Mouse (Mus musculus) liver, embryonic 14.5 days (tissue): ENCODE data around the gene Chmp3. TPM values are rescaled to one million over a fixed set of nuclear protein-coding genes. Genes with fewer than 3 reads are reported as not detected.

Source experiments
- ATAC-seq: fragments of 200-750 bp; cut with Nextera tagmentation; 2 replicates; pipeline ENCODE4 v1.8.0; 2017; ENCODE audit warnings: moderate number of reproducible peaks, mild to moderate bottlenecking, moderate library complexity; ENCODE audit not compliant: insufficient read depth
- DNase-seq, 3 experiments: peaks; one replicate each; pipeline ENCODE4 v3.0.0-alpha.2; 2012 to 2013; ENCODE audit warnings: low read depth in 3 of 3, low spot score in 3 of 3
- H3K27ac ChIP-seq: fragments of 300-500 bp; sonication (generic); 2 replicates; pipeline ENCODE4 v1.5.1; 2014; ENCODE audit warnings: moderate library complexity, mild to moderate bottlenecking, control low read depth, inconsistent platforms
- H3K27me3 ChIP-seq: fragments of 300-500 bp; sonication (generic); 2 replicates; pipeline ENCODE4 v1.6.1; 2014; ENCODE audit warnings: mild to moderate bottlenecking, low read length, moderate library complexity; ENCODE audit not compliant: control insufficient read depth, insufficient read depth
- H3K36me3 ChIP-seq: fragments of 300-500 bp; sonication (generic); replicated peaks from 2 replicates; pipeline ENCODE4 v1.6.1; 2014; ENCODE audit warnings: low read depth; ENCODE audit not compliant: control insufficient read depth, insufficient read depth
- H3K4me1 ChIP-seq, 2 experiments: fragments of 200-500 bp in 1 of 2; fragments of 300-500 bp in 1 of 2; sonication (generic) in 1 of 2; replicated peaks; 2 replicates each; pipeline ENCODE4 v1.6.1; 2012 to 2014; ENCODE audit warnings: antibody characterized with exemption in 1 of 2, inconsistent platforms in 1 of 2, low read length in 1 of 2; ENCODE audit not compliant: control insufficient read depth in 2 of 2, insufficient read depth in 2 of 2
- H3K4me2 ChIP-seq: fragments of 300-500 bp; sonication (generic); 2 replicates; pipeline ENCODE4 v1.6.1; 2014; ENCODE audit warnings: low read depth, mild to moderate bottlenecking, control low read depth, moderate library complexity
- H3K4me3 ChIP-seq, 2 experiments: fragments of 200-500 bp in 1 of 2; fragments of 300-500 bp in 1 of 2; sonication (generic) in 1 of 2; 2 replicates each; pipeline ENCODE4 v1.5.1; 2012 to 2014; ENCODE audit warnings: low read depth in 2 of 2, low read length in 2 of 2, mild to moderate bottlenecking in 2 of 2, control low read depth in 1 of 2, inconsistent platforms in 1 of 2, moderate library complexity in 1 of 2; ENCODE audit not compliant: insufficient read depth in 1 of 2
- H3K9ac ChIP-seq: fragments of 300-500 bp; sonication (generic); replicated peaks from 2 replicates; pipeline ENCODE4 v1.6.1; 2014; ENCODE audit warnings: mild to moderate bottlenecking, control low read depth, moderate library complexity
- H3K9me3 ChIP-seq: fragments of 300-500 bp; sonication (generic); 2 replicates; pipeline ENCODE4 v1.6.1; 2016; ENCODE audit warnings: low read length, mixed read lengths; ENCODE audit not compliant: control insufficient read depth
- CTCF ChIP-seq: IDR thresholded peaks from 2 replicates; pipeline ENCODE4 v1.5.1; 2016; ENCODE audit warnings: antibody characterized with exemption, low read depth, control low read depth
- EP300 ChIP-seq: IDR thresholded peaks from 2 replicates; pipeline ENCODE4 v1.6.1; 2016; ENCODE audit warnings: antibody characterized with exemption, low read depth
- WGBS: fragments of 180-500 bp; shearing (Covaris S2); extraction: QIAGEN DNeasy Blood & Tissue Kit; methylation state at CpG from one replicate; pipeline ENCODE4 v1.1.7; 2014; ENCODE audit not compliant: insufficient replicate concordance; 5-methylcytosine and 5-hydroxymethylcytosine counted together
- polyA plus RNA-seq, 2 experiments: library from polyadenylated mRNA; depleted of rRNA in 1 of 2; stranded (reverse) in 1 of 2; unstranded in 1 of 2; fragments of >200 nt; fragmentation: Nextera tagmentation in 1 of 2; extraction: Ambion mirVana in 1 of 2; gene quantifications; 2 replicates each; pipeline versions ENCODE4 v1.2.1 to v1.2.3; 2012 to 2014

The Chmp3 gene
- polyA plus RNA-seq (2012; rRNA removed), result 16.2 and 21.9 TPM in 2 replicates
- 34.3 and 35.6 TPM in 2 replicates for polyA plus RNA-seq (2014; fragmentation: Nextera tagmentation; extraction: Ambion mirVana)

- peak within 1 kb of the TSS; percentile 100 for H3K9ac ChIP-seq
- under 1% methylated on average over 57 of the region's 59 CpGs for WGBS
Observed at GRCm38 (mm10) chr6:71543686-71544499, at the start of gene Chmp3. Chmp3 (plus strand) TSS chr6:71543797.

GRCm38 (mm10) chr6:71494341-71495020 is 49.1 kb upstream of the Chmp3 start:
- H3K27me3 ChIP-seq, result no peaks in the 10 kb centered on the region
- H3K9me3 ChIP-seq, result no peaks in the 10 kb centered on the region
- peak overlapping the region; percentile 95 for H3K4me2 ChIP-seq
- ATAC-seq, result peak; percentile 54
- TF ChIP-seq EP300 (no peak), CTCF (no peak)
- DNase-seq, result peak in 2 of 3 experiments; percentile 4 to 24
- H3K36me3 ChIP-seq, result no peaks in the 10 kb centered on the region
- H3K9ac ChIP-seq, result peak overlapping the region; percentile 76
- no peaks in the 10 kb centered on the region; a peak in 2 of 4 replicates for H3K4me1 ChIP-seq
- peak overlapping the region; percentile 51 for H3K27ac ChIP-seq
- peak overlapping the region; percentile 71 to 80 for H3K4me3 ChIP-seq
- 1% methylated on average over 45 of the region's 46 CpGs for WGBS

More at GRCm38 (mm10) chr6:71543686-71544499, at the start of gene Chmp3:
- no peaks in the 10 kb centered on the region for H3K27me3 ChIP-seq
- H3K27ac ChIP-seq, result peak within 1 kb of the TSS; percentile 92
- peak within 1 kb of the TSS; percentile 89 to 99 for H3K4me3 ChIP-seq
- ATAC-seq (peak; percentile 99), DNase-seq (peak; percentile 87 to 92 (median 89))
- no peak; the same call in 1 of the 2 replicates for TF ChIP-seq EP300
- TF ChIP-seq CTCF, result no peak
- no peaks in the 10 kb centered on the region for H3K9me3 ChIP-seq
- peak within 1 kb of the TSS; percentile 83 for H3K4me2 ChIP-seq
- peaks cover 8 to 11% of the 10 kb centered on the region in 2 experiments; a peak in 3 of 4 replicates for H3K4me1 ChIP-seq
- H3K36me3 ChIP-seq, result no peaks in the 10 kb centered on the region

- H3K27ac ChIP-seq, result no peak overlapping the region
- H3K36me3 ChIP-seq, result peaks cover 4% of the 10 kb centered on the region; the same call in 1 of the 2 replicates
- H3K4me1 ChIP-seq, result no peaks in the 10 kb centered on the region; a peak in 1 of 4 replicates
- 54% methylated on average over 3 of the region's 3 CpGs for WGBS
- H3K9me3 ChIP-seq, result no peaks in the 10 kb centered on the region
- H3K4me2 ChIP-seq, result no peak overlapping the region
- no peak for DNase-seq
- no peaks in the 10 kb centered on the region for H3K27me3 ChIP-seq
- TF ChIP-seq EP300, result no peak
- TF ChIP-seq CTCF, result no peak
- no peak for ATAC-seq
- H3K9ac ChIP-seq, result no peak overlapping the region
- H3K4me3 ChIP-seq, result no peak overlapping the region
Observed at GRCm38 (mm10) chr6:71500575-71500974, 43.0 kb upstream of the Chmp3 start.

GRCm38 (mm10) chr6:71503001-71503400 is 40.6 kb upstream of the Chmp3 start:
- ATAC-seq (no peak), DNase-seq (no peak)
- H3K36me3 ChIP-seq, result peaks cover 4% of the 10 kb centered on the region; the same call in 1 of the 2 replicates
- H3K4me3 ChIP-seq, result no peak overlapping the region
- 57% methylated on average over 4 of the region's 4 CpGs for WGBS
- no peaks in the 10 kb centered on the region for H3K27me3 ChIP-seq
- H3K9ac ChIP-seq, result no peak overlapping the region
- H3K27ac ChIP-seq, result no peak overlapping the region
- H3K4me2 ChIP-seq, result no peak overlapping the region
- no peak for TF ChIP-seq CTCF
- no peak for TF ChIP-seq EP300
- no peaks in the 10 kb centered on the region for H3K9me3 ChIP-seq
- no peaks in the 10 kb centered on the region for H3K4me1 ChIP-seq

- TF ChIP-seq CTCF (no peak), EP300 (no peak)
- no peaks in the 10 kb centered on the region for H3K9me3 ChIP-seq
- no peak overlapping the region for H3K27ac ChIP-seq
- no peak overlapping the region for H3K4me3 ChIP-seq
- no peak for DNase-seq
- H3K36me3 ChIP-seq, result peaks cover 4% of the 10 kb centered on the region; the same call in 1 of the 2 replicates
- H3K4me2 ChIP-seq, result no peak overlapping the region
- no peak overlapping the region for H3K9ac ChIP-seq
- no peaks in the 10 kb centered on the region for H3K4me1 ChIP-seq
- no peak for ATAC-seq
- no peaks in the 10 kb centered on the region for H3K27me3 ChIP-seq
Observed at GRCm38 (mm10) chr6:71503670-71504069, 39.9 kb upstream of the Chmp3 start.
